Mouse (Mus musculus): Measurements from ENCODE around the gene Calhm2. TPM values are rescaled to one million over a fixed set of nuclear protein-coding genes. Genes with fewer than 3 reads are reported as not detected.
A peak's percentile ranks its signal among the peaks of the same experiment; 100 is the strongest.

The Calhm2 gene
- polyA plus RNA-seq, 1 experiment from 2014 or later, result 4.3 TPM

DNA sequence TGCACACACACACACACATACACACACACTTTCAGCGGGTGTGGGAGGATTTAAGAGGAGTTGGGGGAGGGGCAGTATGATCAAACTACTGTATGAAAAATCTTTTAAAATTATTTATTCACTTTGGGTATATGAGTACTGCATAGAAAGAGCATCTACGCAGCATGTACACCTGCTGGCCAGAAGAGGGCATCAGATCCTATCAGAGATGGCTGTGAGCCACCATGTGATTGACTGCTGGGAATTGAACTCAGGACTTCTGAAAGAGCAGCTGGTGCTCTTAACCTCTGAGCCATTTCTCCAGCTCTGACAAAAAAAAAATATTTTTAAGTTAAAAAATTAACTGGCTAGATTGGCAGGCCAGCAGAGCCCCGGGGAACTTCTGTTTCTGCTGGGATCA, 36.4 kb upstream of the Calhm2 start:
- H3K36me3 ChIP-seq (ENCODE audit: control insufficient read depth, insufficient read depth, low read length), result no peaks in the 10 kb centered on the region
- ATAC-seq (ENCODE audit: low FRiP score, low TSS enrichment) (no peak), DNase-seq (ENCODE audit: low spot score) (no peak)
- no peak overlapping the region for H3K4me2 ChIP-seq (replicated peaks; ENCODE audit: low read depth)
- no peaks in the 10 kb centered on the region for H3K27me3 ChIP-seq (ENCODE audit: control insufficient read depth, insufficient read depth, low read length)
- no peak overlapping the region for H3K4me3 ChIP-seq (ENCODE audit: low read depth, low read length)
- 51% methylated on average over 3 of the region's 3 CpGs for WGBS
- TF ChIP-seq CTCF (IDR thresholded peaks at IDR 0.05; ENCODE audit: low read depth) (peak; percentile 74), EP300 (optimal IDR thresholded peaks at IDR 0.05) (no peak)
- no peak overlapping the region for H3K9ac ChIP-seq (ENCODE audit: low read length)
- H3K4me1 ChIP-seq (replicated peaks; ENCODE audit: control insufficient read depth, insufficient read depth), result 0 out of 2 replicates have a peak, but pooled peaks cover 3% of the 10 kb centered on the region
- no peaks in the 10 kb centered on the region for H3K9me3 ChIP-seq (ENCODE audit: control insufficient read depth, low read length)
- H3K27ac ChIP-seq (replicated peaks), result no peak overlapping the region

DNA sequence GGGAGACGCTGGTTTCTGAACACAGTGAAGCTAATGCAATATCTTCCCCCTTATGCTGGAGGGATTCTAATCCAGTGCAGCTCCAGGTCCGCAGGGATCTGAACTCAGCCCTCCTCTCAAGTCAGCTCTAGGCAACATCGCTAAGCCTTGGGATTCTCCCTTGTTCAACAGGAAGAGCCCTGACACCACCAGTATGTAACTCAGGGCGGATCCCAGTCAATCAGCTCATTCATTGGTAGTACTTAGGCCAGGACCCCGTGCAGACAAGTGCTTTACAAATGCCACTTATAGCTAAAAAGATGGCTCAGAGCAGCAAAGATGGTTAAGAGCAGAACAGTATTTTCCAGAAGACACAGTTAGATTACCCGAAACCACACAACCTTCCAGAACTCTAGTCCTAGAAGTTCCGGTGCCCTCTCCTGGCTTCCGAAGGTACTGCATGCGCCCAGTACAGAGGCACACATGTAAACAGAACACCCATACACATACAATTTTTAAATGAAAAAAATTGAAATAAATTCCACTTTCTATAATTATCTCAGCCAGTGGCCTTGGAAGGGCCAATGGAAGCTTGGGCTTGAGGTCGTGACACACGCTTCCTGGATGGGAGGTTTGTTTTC, 30.8 kb upstream of the Calhm2 start:
- no peaks in the 10 kb centered on the region for H3K27me3 ChIP-seq (ENCODE audit: control insufficient read depth, insufficient read depth, low read length)
- peak; percentile 83 for DNase-seq (ENCODE audit: low spot score)
- no peak for TF ChIP-seq EP300 (optimal IDR thresholded peaks at IDR 0.05)
- TF ChIP-seq CTCF (IDR thresholded peaks at IDR 0.05; ENCODE audit: low read depth), result peak; percentile 90
- H3K4me3 ChIP-seq (ENCODE audit: low read depth, low read length), result peak overlapping the region; percentile 17; the same call in 1 of the 2 replicates
- ATAC-seq (ENCODE audit: low FRiP score, low TSS enrichment), result peak; percentile 68
- H3K9me3 ChIP-seq (ENCODE audit: control insufficient read depth, low read length), result no peaks in the 10 kb centered on the region
- WGBS, result 23% methylated on average over 11 of the region's 11 CpGs
- peak overlapping the region; percentile 44 for H3K4me2 ChIP-seq (replicated peaks; ENCODE audit: low read depth)
- no peak overlapping the region for H3K9ac ChIP-seq (ENCODE audit: low read length)
- H3K36me3 ChIP-seq (ENCODE audit: control insufficient read depth, insufficient read depth, low read length), result no peaks in the 10 kb centered on the region
- H3K4me1 ChIP-seq (replicated peaks; ENCODE audit: control insufficient read depth, insufficient read depth), result 0 out of 2 replicates have a peak, but pooled peaks cover 2% of the 10 kb centered on the region
- H3K27ac ChIP-seq (replicated peaks), result no peak overlapping the region

GRCm38 (mm10) chr19:47168223-47168622, 30.1 kb upstream of the Calhm2 start:
- Histone ChIP-seq H3K4me1 (replicated peaks; ENCODE audit: control insufficient read depth, insufficient read depth) (0 out of 2 replicates have a peak, but pooled peaks cover 2% of the 10 kb centered on the region), H3K27me3 (ENCODE audit: control insufficient read depth, insufficient read depth, low read length) (no peaks in the 10 kb centered on the region), H3K4me3 (ENCODE audit: low read depth, low read length) (0 out of 2 replicates have a peak overlapping the region, but pooled peaks have one; percentile 17), H3K9ac (ENCODE audit: low read length) (no peak overlapping the region), H3K36me3 (ENCODE audit: control insufficient read depth, insufficient read depth, low read length) (no peaks in the 10 kb centered on the region), H3K9me3 (ENCODE audit: control insufficient read depth, low read length) (no peaks in the 10 kb centered on the region), H3K27ac (replicated peaks) (no peak overlapping the region), H3K4me2 (replicated peaks; ENCODE audit: low read depth) (peak overlapping the region; percentile 44)
- DNase-seq (ENCODE audit: low spot score) (no peak), ATAC-seq (ENCODE audit: low FRiP score, low TSS enrichment) (peak; percentile 40; the same call in 1 of the 2 replicates)
- TF ChIP-seq CTCF (IDR thresholded peaks at IDR 0.05; ENCODE audit: low read depth), result peak; percentile 94
- no peak for TF ChIP-seq EP300 (optimal IDR thresholded peaks at IDR 0.05)
- WGBS, result 12% methylated on average over 13 of the region's 13 CpGs

- no peak overlapping the region for H3K27ac ChIP-seq (replicated peaks)
- TF ChIP-seq CTCF (IDR thresholded peaks at IDR 0.05; ENCODE audit: low read depth), result no peak
- no peak for TF ChIP-seq EP300 (optimal IDR thresholded peaks at IDR 0.05)
- no peaks in the 10 kb centered on the region for H3K9me3 ChIP-seq (ENCODE audit: control insufficient read depth, low read length)
- 0 out of 2 replicates have a peak, but pooled peaks cover 2% of the 10 kb centered on the region for H3K4me1 ChIP-seq (replicated peaks; ENCODE audit: control insufficient read depth, insufficient read depth)
- 40% methylated on average over 7 of the region's 7 CpGs for whole genome bisulfite sequencing
- 0 out of 2 replicates have a peak overlapping the region, but pooled peaks have one; percentile 1 for H3K4me2 ChIP-seq (replicated peaks; ENCODE audit: low read depth)
- ATAC-seq (ENCODE audit: low FRiP score, low TSS enrichment), result no peak
- DNase-seq (ENCODE audit: low spot score), result no peak
- H3K27me3 ChIP-seq (ENCODE audit: control insufficient read depth, insufficient read depth, low read length), result no peaks in the 10 kb centered on the region
- no peak overlapping the region for H3K4me3 ChIP-seq (ENCODE audit: low read depth, low read length)
- no peaks in the 10 kb centered on the region for H3K36me3 ChIP-seq (ENCODE audit: control insufficient read depth, insufficient read depth, low read length)
- H3K9ac ChIP-seq (ENCODE audit: low read length), result no peak overlapping the region
Observed at GRCm38 (mm10) chr19:47167617-47168214, 29.6 kb upstream of the Calhm2 start.

GRCm38 (mm10) chr19:47166758-47167157, 28.7 kb upstream of the Calhm2 start:
- no peak overlapping the region for H3K9ac ChIP-seq (ENCODE audit: low read length)
- H3K4me2 ChIP-seq (replicated peaks; ENCODE audit: low read depth), result no peak overlapping the region
- no peak for TF ChIP-seq CTCF (IDR thresholded peaks at IDR 0.05; ENCODE audit: low read depth)
- TF ChIP-seq EP300 (optimal IDR thresholded peaks at IDR 0.05), result no peak
- WGBS, result 38% methylated on average over 3 of the region's 3 CpGs
- ATAC-seq (ENCODE audit: low FRiP score, low TSS enrichment) (no peak), DNase-seq (ENCODE audit: low spot score) (no peak)
- H3K4me1 ChIP-seq (replicated peaks; ENCODE audit: control insufficient read depth, insufficient read depth), result 0 out of 2 replicates have a peak, but pooled peaks cover 2% of the 10 kb centered on the region
- H3K36me3 ChIP-seq (ENCODE audit: control insufficient read depth, insufficient read depth, low read length), result no peaks in the 10 kb centered on the region
- no peaks in the 10 kb centered on the region for H3K27me3 ChIP-seq (ENCODE audit: control insufficient read depth, insufficient read depth, low read length)
- H3K4me3 ChIP-seq (ENCODE audit: low read depth, low read length), result no peak overlapping the region
- H3K9me3 ChIP-seq (ENCODE audit: control insufficient read depth, low read length), result no peaks in the 10 kb centered on the region
- no peak overlapping the region for H3K27ac ChIP-seq (replicated peaks)

DNA sequence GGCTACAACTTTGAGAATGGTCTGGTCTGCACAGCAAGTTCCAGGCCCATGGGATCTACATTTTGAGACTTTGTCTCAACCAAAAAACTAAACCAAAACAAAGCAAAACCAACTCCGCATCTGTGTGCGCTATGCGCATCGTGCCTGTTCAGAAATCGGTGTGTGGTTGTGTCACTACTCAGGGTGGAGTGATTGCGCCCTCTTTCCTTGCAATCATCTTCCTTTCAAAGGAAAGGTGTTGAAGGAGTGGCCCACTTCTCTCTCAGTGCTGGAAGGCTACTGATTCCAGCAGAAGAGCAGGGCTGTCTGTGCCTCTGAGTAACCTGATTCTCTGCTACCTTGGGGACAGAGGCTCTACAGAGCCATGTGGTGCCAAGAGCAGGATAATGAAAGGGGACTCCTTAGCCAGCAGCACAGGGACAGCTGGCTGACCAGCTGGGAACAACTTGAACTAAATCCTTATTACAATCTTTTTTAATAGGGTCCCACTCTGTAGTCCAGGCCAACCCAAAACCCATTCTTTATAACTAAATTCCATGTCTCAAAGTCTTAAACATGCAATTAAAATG, 25.2 kb upstream of the Calhm2 start:
- Histone ChIP-seq H3K9ac (ENCODE audit: low read length) (no peak overlapping the region), H3K27me3 (ENCODE audit: control insufficient read depth, insufficient read depth, low read length) (no peaks in the 10 kb centered on the region), H3K4me3 (ENCODE audit: low read depth, low read length) (no peak overlapping the region), H3K27ac (replicated peaks) (no peak overlapping the region), H3K36me3 (ENCODE audit: control insufficient read depth, insufficient read depth, low read length) (no peaks in the 10 kb centered on the region), H3K4me2 (replicated peaks; ENCODE audit: low read depth) (no peak overlapping the region), H3K4me1 (replicated peaks; ENCODE audit: control insufficient read depth, insufficient read depth) (no peaks in the 10 kb centered on the region), H3K9me3 (ENCODE audit: control insufficient read depth, low read length) (no peaks in the 10 kb centered on the region)
- TF ChIP-seq EP300 (optimal IDR thresholded peaks at IDR 0.05), result no peak
- no peak for TF ChIP-seq CTCF (IDR thresholded peaks at IDR 0.05; ENCODE audit: low read depth)
- no peak for ATAC-seq (ENCODE audit: low FRiP score, low TSS enrichment)
- 92% methylated on average over 6 of the region's 6 CpGs for WGBS
- no peak for DNase-seq (ENCODE audit: low spot score)
